Mouse (Mus musculus) liver, adult 2 months (tissue): ENCODE measurements around the gene Col11a2.

Experiments
- CTCF ChIP-seq: fragments of 200-500 bp; IDR thresholded peaks from 2 replicates; pipeline ENCODE4 v1.5.1; 2011; ENCODE audit warnings: low read depth, low read length, control low read depth
- POLR2A ChIP-seq: fragments of 200-500 bp; IDR thresholded peaks from 2 replicates; pipeline ENCODE4 v1.6.1; 2011; ENCODE audit warnings: low read length, control low read depth; ENCODE audit not compliant: insufficient read depth; ENCODE audit errors: extremely low read depth

DNA sequence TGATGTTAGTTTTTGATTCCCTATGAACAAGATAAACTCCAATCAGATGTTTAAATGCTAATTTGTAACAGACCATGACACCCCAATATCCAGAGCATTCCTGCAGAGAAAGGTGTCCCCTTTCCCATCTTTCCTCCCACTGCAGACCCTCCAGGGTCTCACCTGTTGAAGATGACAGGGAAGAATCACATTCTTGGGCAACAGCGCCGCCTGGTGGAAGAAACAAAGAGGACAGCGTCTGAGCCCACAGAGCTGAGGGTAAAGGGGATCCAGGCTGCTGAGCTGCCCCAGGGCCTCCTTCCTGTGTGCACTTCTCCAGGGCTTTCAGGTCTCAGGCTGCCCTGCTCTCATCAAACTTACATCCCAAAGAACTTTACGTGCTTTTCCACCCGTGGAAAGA lies 35.8 kb upstream of the Col11a2 start:
- TF ChIP-seq POLR2A (no peak), CTCF (peak; percentile 65)
